ENCODE assay signal across 20 mouse cellular contexts in the genomic region with DNA sequence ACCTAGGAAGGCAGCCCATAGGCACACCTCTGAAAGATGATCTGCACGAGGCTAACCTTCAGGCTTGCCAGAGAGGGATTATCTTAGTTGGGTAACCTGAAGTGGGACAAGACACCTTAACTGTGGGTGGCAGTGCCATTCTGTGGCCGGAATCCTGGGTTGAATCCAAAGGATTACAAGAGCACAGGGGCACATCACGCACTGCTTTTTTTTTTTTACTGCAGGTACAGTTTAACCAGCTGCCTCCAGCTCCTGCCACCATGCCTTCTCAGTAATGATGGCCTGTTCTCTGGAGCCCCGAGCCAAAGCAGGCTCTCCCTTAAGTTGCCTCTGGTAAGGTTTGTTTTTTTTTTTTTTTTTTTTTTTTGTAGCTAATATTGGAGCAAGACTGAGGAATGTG.
"Had no signal": no experiment of that assay in that cellular context is flagged by ENCODE, and none has a peak within 500 bp of the region (broad histone marks: within the 10 kb centered on the region; RNA-seq: fewer than 3 reads in every experiment).

No protein-coding gene starts in this region.

- H3K27me3 ChIP-seq: hindbrain, embryonic 15.5 days; lung, embryonic 15.5 days; neural tube, embryonic 12.5 days; neural tube, embryonic 15.5 days had no signal

- H3K4me1 ChIP-seq: hindbrain, embryonic 15.5 days; lung, embryonic 15.5 days; neural tube, embryonic 12.5 days; neural tube, embryonic 15.5 days had no signal

- ATAC-seq: intestine, postnatal 0 days had no signal

- H3K9ac ChIP-seq: hindbrain, embryonic 15.5 days; liver, embryonic 14.5 days; lung, embryonic 15.5 days; neural tube, embryonic 12.5 days; neural tube, embryonic 15.5 days had no signal

- DNase-seq: layer of hippocampus, postnatal 36 days; lung, adult 18-20 months; lung, postnatal 10 days; lung, postnatal 36 days; midbrain, embryonic 14.5 days; right cerebral cortex, adult 18-20 months; right cerebral cortex, postnatal 14 days; right cerebral cortex, postnatal 4 days; thymus, adult 2 months; thymus, postnatal 14 days had no signal

- H3K36me3 ChIP-seq: hindbrain, embryonic 15.5 days; lung, embryonic 15.5 days; midbrain, embryonic 10.5 days; neural tube, embryonic 12.5 days; neural tube, embryonic 15.5 days had no signal

- H3K4me3 ChIP-seq: hindbrain, embryonic 15.5 days; left cerebral cortex, adult 2 months; lung, embryonic 15.5 days; megakaryocyte, embryonic 14.5 days; midbrain, embryonic 10.5 days; neural tube, embryonic 12.5 days; neural tube, embryonic 15.5 days had no signal

- H3K9me3 ChIP-seq: hindbrain, embryonic 15.5 days; lung, embryonic 15.5 days; megakaryocyte, embryonic 14.5 days; midbrain, embryonic 10.5 days; neural tube, embryonic 12.5 days; neural tube, embryonic 15.5 days had no signal

- H3K4me2 ChIP-seq: hindbrain, embryonic 15.5 days; lung, embryonic 15.5 days; neural tube, embryonic 12.5 days; neural tube, embryonic 15.5 days had no signal

- H3K27ac ChIP-seq: hindbrain, embryonic 15.5 days; left cerebral cortex, adult 2 months; liver, embryonic 14.5 days; lung, embryonic 15.5 days; midbrain, embryonic 10.5 days; neural tube, embryonic 12.5 days; neural tube, embryonic 15.5 days; stomach, postnatal 0 days had no signal
